ENCODE assay signal across 9 mouse cellular contexts in the genomic region with DNA sequence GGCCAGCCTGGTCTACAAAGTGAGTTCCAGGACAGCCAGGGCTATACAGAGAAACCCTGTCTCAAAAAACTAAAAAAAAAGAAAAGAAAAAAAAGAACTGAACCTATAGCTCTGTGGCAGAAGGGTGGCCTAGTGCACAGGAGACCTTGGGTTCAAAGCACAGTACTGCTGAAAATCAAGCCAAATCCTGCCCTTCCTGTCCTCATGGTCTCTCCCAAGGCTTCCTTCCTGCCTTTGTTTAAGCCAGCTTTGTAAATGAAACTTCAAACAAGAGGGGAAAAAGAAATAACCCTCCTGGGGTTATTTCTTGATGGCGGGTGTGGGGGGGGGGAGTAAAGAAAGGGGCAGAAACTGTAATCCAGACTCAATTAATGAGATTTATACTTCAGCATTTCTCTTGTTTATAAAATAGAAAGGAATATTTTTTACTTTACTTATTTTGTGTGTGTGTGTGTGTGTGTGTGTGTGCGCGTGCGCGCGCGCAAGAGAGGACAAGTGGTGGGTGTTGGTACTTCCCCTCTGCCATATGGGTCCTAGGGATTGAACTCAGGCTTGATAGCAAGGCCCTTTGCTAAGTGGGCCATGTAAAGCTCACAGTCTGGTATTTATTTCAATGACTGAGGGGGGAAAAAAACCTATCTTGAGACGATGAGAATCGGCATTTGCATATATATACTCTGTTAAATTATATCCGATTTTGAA. TPM values are rescaled to one million over a fixed set of nuclear protein-coding genes. Genes with fewer than 3 reads are reported as not detected.
A peak's percentile ranks its signal among the peaks of the same experiment; 100 is the strongest.
DNase-seq lines count a peak whose midpoint lies in the region; ATAC-seq lines count a peak whose summit lies in the region.
"Had no signal": no experiment of that assay in that cellular context is flagged by ENCODE, and none has a peak within 500 bp of the region (broad histone marks: within the 10 kb centered on the region; RNA-seq: fewer than 3 reads in every experiment).

No protein-coding gene starts in this region.

- 94% methylated on average over 10 of the region's 10 CpGs for WGBS in hindbrain, embryonic 13.5 days
- whole genome bisulfite sequencing in hindbrain, embryonic 10.5 days = 94% methylated on average over 10 of the region's 10 CpGs
- WGBS in embryonic facial prominence, embryonic 12.5 days = 92% methylated on average over 10 of the region's 10 CpGs

- no peaks in the 10 kb centered on the region for H3K9me3 ChIP-seq in hindbrain, embryonic 13.5 days
- H3K9me3 ChIP-seq in hindbrain, embryonic 10.5 days = 0 out of 2 replicates have a peak, but pooled peaks cover 6% of the 10 kb centered on the region
- H3K9me3 ChIP-seq in embryonic facial prominence, embryonic 12.5 days = no peaks in the 10 kb centered on the region

- ATAC-seq in hindbrain, embryonic 13.5 days (ENCODE audit: low FRiP score) = no peak
- ATAC-seq in embryonic facial prominence, embryonic 12.5 days (ENCODE audit: insufficient number of reproducible peaks, insufficient read depth, low FRiP score, low TSS enrichment) = no peak

- H3K4me1 ChIP-seq in hindbrain, embryonic 13.5 days (replicated peaks) = peaks cover 10% of the 10 kb centered on the region
- H3K4me1 ChIP-seq in hindbrain, embryonic 10.5 days (replicated peaks) = peaks cover 16% of the 10 kb centered on the region
- H3K4me1 ChIP-seq in embryonic facial prominence, embryonic 12.5 days = peaks cover 4% of the 10 kb centered on the region

- no peaks in the 10 kb centered on the region for H3K36me3 ChIP-seq in hindbrain, embryonic 13.5 days
- H3K36me3 ChIP-seq in hindbrain, embryonic 10.5 days = 0 out of 2 replicates have a peak, but pooled peaks cover 5% of the 10 kb centered on the region
- no peaks in the 10 kb centered on the region for H3K36me3 ChIP-seq in embryonic facial prominence, embryonic 12.5 days

- no peak for DNase-seq in hindbrain, embryonic 10.5 days (ENCODE audit: low spot score)
- peak; percentile 38 for DNase-seq in 416B (ENCODE audit: low read depth)
- peak; percentile 28 to 59 for DNase-seq in kidney, postnatal 36 days
- DNase-seq in urinary bladder, postnatal 10 days (ENCODE audit: low spot score) = no peak
- DNase-seq in right cerebral cortex, postnatal 4 days = no peak
- DNase-seq in yolk sac, embryonic 10.5 days (ENCODE audit: low spot score) = no peak
- DNase-seq: thymus, adult 2 months had no signal

- peak overlapping the region; percentile 82; the same call in 1 of the 2 replicates for H3K4me2 ChIP-seq in hindbrain, embryonic 13.5 days
- H3K4me2 ChIP-seq in embryonic facial prominence, embryonic 12.5 days (replicated peaks) = peak overlapping the region; percentile 83; the same call in 1 of the 2 replicates

- H3K9ac ChIP-seq in hindbrain, embryonic 13.5 days = no peak overlapping the region
- no peak overlapping the region for H3K9ac ChIP-seq in embryonic facial prominence, embryonic 12.5 days

- no peaks in the 10 kb centered on the region for H3K27me3 ChIP-seq in hindbrain, embryonic 13.5 days
- no peaks in the 10 kb centered on the region for H3K27me3 ChIP-seq in hindbrain, embryonic 10.5 days (ENCODE audit: insufficient read depth, poor library complexity, severe bottlenecking)
- H3K27me3 ChIP-seq in embryonic facial prominence, embryonic 12.5 days = no peaks in the 10 kb centered on the region

- no peak overlapping the region for H3K27ac ChIP-seq in hindbrain, embryonic 13.5 days
- no peak overlapping the region for H3K27ac ChIP-seq in hindbrain, embryonic 10.5 days
- no peak overlapping the region for H3K27ac ChIP-seq in embryonic facial prominence, embryonic 12.5 days

- H3K4me3 ChIP-seq in hindbrain, embryonic 13.5 days = no peak overlapping the region
- no peak overlapping the region for H3K4me3 ChIP-seq in hindbrain, embryonic 10.5 days
- H3K4me3 ChIP-seq in embryonic facial prominence, embryonic 12.5 days = no peak overlapping the region

RNA-seq across cellular contexts. Expression of a gene that starts 1.4 kb away (rescaled TPM):
- polyA plus RNA-seq in hindbrain, embryonic 13.5 days (2015; fragmentation: Nextera tagmentation; extraction: Ambion mirVana) = 6.0 and 6.4 TPM in 2 replicates
- 4.6 and 4.8 TPM in 2 replicates for polyA plus RNA-seq in hindbrain, embryonic 10.5 days (2016; fragmentation: Nextera tagmentation; extraction: Ambion mirVana)
- polyA plus RNA-seq in embryonic facial prominence, embryonic 12.5 days (2016; fragmentation: Nextera tagmentation; extraction: Ambion mirVana) = 5.6 and 6.1 TPM in 2 replicates

RNA-seq across cellular contexts. Expression of a gene that starts 24.9 kb away (rescaled TPM):
- polyA plus RNA-seq in hindbrain, embryonic 13.5 days (2015; fragmentation: Nextera tagmentation; extraction: Ambion mirVana) = 254 and 272 TPM in 2 replicates
- polyA plus RNA-seq in hindbrain, embryonic 10.5 days (2016; fragmentation: Nextera tagmentation; extraction: Ambion mirVana) = 235 and 242 TPM in 2 replicates
- 265 and 269 TPM in 2 replicates for polyA plus RNA-seq in embryonic facial prominence, embryonic 12.5 days (2016; fragmentation: Nextera tagmentation; extraction: Ambion mirVana)

Comparison
In these comparisons a context has a peak if more than half of its experiments do, and no peak if none do; other contexts are left out.
1. DNase-seq: peak in 416B (single experiment) and kidney, postnatal 36 days (2 of 2); none in hindbrain, embryonic 10.5 days (single experiment), urinary bladder, postnatal 10 days (single experiment), right cerebral cortex, postnatal 4 days (single experiment) and yolk sac, embryonic 10.5 days (single experiment).